Mouse (Mus musculus) liver, adult 2 months (tissue): ENCODE data around the gene Ankrd13c.

Experiments
- CTCF ChIP-seq: fragments of 200-500 bp; IDR thresholded peaks from 2 replicates; pipeline ENCODE4 v1.5.1; 2011; ENCODE audit warnings: low read depth, low read length, control low read depth
- POLR2A ChIP-seq: fragments of 200-500 bp; IDR thresholded peaks from 2 replicates; pipeline ENCODE4 v1.6.1; 2011; ENCODE audit warnings: low read length, control low read depth; ENCODE audit not compliant: insufficient read depth; ENCODE audit errors: extremely low read depth

DNA sequence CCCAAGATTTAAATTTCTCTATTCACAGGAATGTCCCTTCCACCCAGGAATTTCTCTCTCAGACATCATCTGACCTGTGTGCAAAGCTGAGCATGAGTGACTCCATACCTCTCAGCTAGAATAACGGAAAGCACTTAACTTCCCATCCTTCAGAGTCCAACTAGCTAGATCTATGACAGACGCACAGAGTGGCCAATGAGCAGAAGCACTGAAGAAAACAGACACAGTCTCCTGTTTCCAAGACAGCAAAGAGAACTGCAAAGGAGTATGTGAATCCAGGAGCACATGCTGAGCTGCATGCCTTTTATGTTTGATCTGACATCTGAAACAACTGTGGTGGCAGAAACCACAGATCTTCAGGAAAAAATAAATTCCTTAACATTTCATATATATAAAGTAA, 20.3 kb upstream of the Ankrd13c start:
- no peak for TF ChIP-seq CTCF
- TF ChIP-seq POLR2A: no peak
